Mouse (Mus musculus): ENCODE data around the gene Sh3d19. TPM values are rescaled to one million over a fixed set of nuclear protein-coding genes. Genes with fewer than 3 reads are reported as not detected.

The Sh3d19 gene
- total RNA-seq, 1 experiment from 2014 or later = 3.9 TPM

Other genes with a start within 250 kb of the Sh3d19 start
- gene Fam160a1, start 153.8 kb upstream of the Sh3d19 start, total RNA-seq (2017) = not detected in 2 replicates
- not detected in 2 replicates for gene Glt28d2, start 83.6 kb upstream of the Sh3d19 start, total RNA-seq (2017)
- not detected in 2 replicates for gene Gm37240, start 83.6 kb upstream of the Sh3d19 start, total RNA-seq (2017)
- gene Prss48, start 31.4 kb downstream of the Sh3d19 start, total RNA-seq (2017) = not detected in 2 replicates
- gene Rps3a1, start 171.6 kb downstream of the Sh3d19 start, total RNA-seq (2017) = 7,220 and 7,747 TPM in 2 replicates

Data from common myeloid progenitor, adult 5-6 weeks (primary cell).